Mouse (Mus musculus): Measurements from ENCODE around the gene Bpifb3.

GRCm38 (mm10) chr2:153943537-153943936 is 25.5 kb downstream of the Bpifb3 start:
- TF ChIP-seq TAL1 (IDR thresholded peaks at IDR 0.05; ENCODE audit: low read length) (no peak), GATA1 (IDR thresholded peaks at IDR 0.05; ENCODE audit: low read length) (no peak)
